Mouse (Mus musculus) layer of hippocampus, postnatal 14 days (tissue): ENCODE measurements around the gene Mrpl16. TPM values are rescaled to one million over a fixed set of nuclear protein-coding genes. Genes with fewer than 3 reads are reported as not detected.

Experiments
- total RNA-seq, 2 experiments: library from RNA; stranded (reverse); gene quantifications; 2 replicates each; pipeline ENCODE4 v1.2.3; 2021

Gene Mrpl16
- total RNA-seq, 2 experiments from 2014 or later: 37.9 to 41.2 TPM

Other genes starting within 250 kb of the Mrpl16 start
- not detected for gene Ms4a4d, start 233.6 kb upstream of the Mrpl16 start, total RNA-seq
- 1 to 10 TPM in 1 of 2 experiments, under 1 TPM in 1; 0.81 to 1.2 TPM for gene Ms4a6d, start 165.5 kb upstream of the Mrpl16 start, total RNA-seq
- gene Ms4a2, start 146.7 kb upstream of the Mrpl16 start, total RNA-seq: not detected
- not detected for gene Ms4a3, start 129.5 kb upstream of the Mrpl16 start, total RNA-seq
- not detected for gene Oosp2, start 109.8 kb upstream of the Mrpl16 start, total RNA-seq
- not detected for gene Oosp1, start 79.2 kb upstream of the Mrpl16 start, total RNA-seq
- not detected for gene Oosp3, start 73.3 kb upstream of the Mrpl16 start, total RNA-seq
- gene Gif, start 22.8 kb upstream of the Mrpl16 start, total RNA-seq: not detected
- 10 to 100 TPM; 19.6 to 27.8 TPM for gene Stx3, start 49.0 kb downstream of the Mrpl16 start, total RNA-seq
- not detected for gene Olfr1417, start 68.8 kb downstream of the Mrpl16 start, total RNA-seq
- not detected for gene Olfr1418, start 90.7 kb downstream of the Mrpl16 start, total RNA-seq
- gene Olfr1419, start 104.7 kb downstream of the Mrpl16 start, total RNA-seq: not detected
- not detected for gene Olfr1420, start 116.2 kb downstream of the Mrpl16 start, total RNA-seq
- 10 to 100 TPM; 19.1 to 20.2 TPM for gene Patl1, start 142.0 kb downstream of the Mrpl16 start, total RNA-seq
- 10 to 100 TPM; 54.8 to 56.2 TPM for gene Osbp, start 195.6 kb downstream of the Mrpl16 start, total RNA-seq